ENCODE assay signal across 27 mouse cellular contexts in genomic region chr19:45740233-45740632, GRCm38 (mm10). TPM values are rescaled to one million over a fixed set of nuclear protein-coding genes. Genes with fewer than 3 reads are reported as not detected.
DNase-seq lines count a peak whose midpoint lies in the region; ATAC-seq lines count a peak whose summit lies in the region.
"Had no signal": no experiment of that assay in that cellular context is flagged by ENCODE, and none has a peak within 500 bp of the region (broad histone marks: within the 10 kb centered on the region; RNA-seq: fewer than 3 reads in every experiment).

No protein-coding gene starts in this region.

- DNase-seq in forebrain, embryonic 11.5 days (ENCODE audit: low spot score), result no peak
- no peak for DNase-seq in kidney, adult 18-20 months
- DNase-seq in embryonic facial prominence, embryonic 10.5 days (ENCODE audit: low spot score), result no peak
- DNase-seq in limb, embryonic 10.5 days (ENCODE audit: low spot score), result no peak
- DNase-seq in frontal cortex, postnatal 36 days (ENCODE audit: low spot score in 2 of 2), result no peak
- no peak for DNase-seq in retina, postnatal 1 day
- DNase-seq: adrenal gland, postnatal 10 days; adrenal gland, postnatal 36 days; B cell, adult 2 months; cerebellum, adult 18-20 months; cerebellum, adult 9-10 months; cerebellum, postnatal 14 days; gastrocnemius, adult 2 months; gastrocnemius, postnatal 14 days; heart, adult 11 months had no signal

- WGBS in forebrain, embryonic 12.5 days, result 1% methylated on average over 13 of the region's 13 CpGs
- 2% methylated on average over 13 of the region's 13 CpGs for WGBS in forebrain, embryonic 11.5 days
- WGBS in kidney, embryonic 16.5 days, result 7% methylated on average over 13 of the region's 13 CpGs
- WGBS in embryonic facial prominence, embryonic 10.5 days, result 4% methylated on average over 13 of the region's 13 CpGs
- WGBS in limb, embryonic 10.5 days, result 11% methylated on average over 13 of the region's 13 CpGs

- no peaks in the 10 kb centered on the region for H3K9me3 ChIP-seq in forebrain, embryonic 12.5 days
- H3K9me3 ChIP-seq in forebrain, embryonic 11.5 days (ENCODE audit: control insufficient read depth, low read length), result no peaks in the 10 kb centered on the region
- no peaks in the 10 kb centered on the region for H3K9me3 ChIP-seq in kidney, embryonic 16.5 days (ENCODE audit: low read length)
- H3K9me3 ChIP-seq in embryonic facial prominence, embryonic 10.5 days, result no peaks in the 10 kb centered on the region
- H3K9me3 ChIP-seq in limb, embryonic 10.5 days (replicated peaks), result no peaks in the 10 kb centered on the region
- H3K9me3 ChIP-seq: embryonic facial prominence, embryonic 13.5 days; forebrain, embryonic 15.5 days; hindbrain, embryonic 13.5 days had no signal

- H3K4me1 ChIP-seq in forebrain, embryonic 12.5 days, result peaks cover 41% of the 10 kb centered on the region
- H3K4me1 ChIP-seq in forebrain, embryonic 11.5 days (replicated peaks; ENCODE audit: control insufficient read depth, insufficient read depth, low read length), result peaks cover 17% of the 10 kb centered on the region
- H3K4me1 ChIP-seq in kidney, embryonic 16.5 days (ENCODE audit: insufficient read depth, low read length), result peaks cover 36% of the 10 kb centered on the region
- H3K4me1 ChIP-seq in embryonic facial prominence, embryonic 10.5 days, result peaks cover 68% of the 10 kb centered on the region
- peaks cover 58% of the 10 kb centered on the region for H3K4me1 ChIP-seq in limb, embryonic 10.5 days

- H3K27me3 ChIP-seq in forebrain, embryonic 12.5 days, result peaks cover 98% of the 10 kb centered on the region
- H3K27me3 ChIP-seq in forebrain, embryonic 11.5 days (ENCODE audit: control insufficient read depth, insufficient read depth, low read length), result peaks cover 96% of the 10 kb centered on the region
- H3K27me3 ChIP-seq in kidney, embryonic 16.5 days (ENCODE audit: insufficient read depth, low read length), result peaks cover 92% of the 10 kb centered on the region
- peaks cover 100% of the 10 kb centered on the region for H3K27me3 ChIP-seq in embryonic facial prominence, embryonic 10.5 days (replicated peaks; ENCODE audit: low read depth, poor library complexity, severe bottlenecking)
- H3K27me3 ChIP-seq in limb, embryonic 10.5 days (ENCODE audit: low read depth, poor library complexity, severe bottlenecking), result peaks cover 100% of the 10 kb centered on the region

- no peak overlapping the region for H3K9ac ChIP-seq in forebrain, embryonic 12.5 days
- H3K9ac ChIP-seq in forebrain, embryonic 11.5 days (ENCODE audit: low read length), result no peak overlapping the region
- no peak overlapping the region for H3K9ac ChIP-seq in kidney, embryonic 16.5 days (replicated peaks; ENCODE audit: low read length)
- H3K9ac ChIP-seq: embryonic facial prominence, embryonic 13.5 days; forebrain, embryonic 15.5 days; hindbrain, embryonic 13.5 days had no signal

- no peak for ATAC-seq in forebrain, embryonic 12.5 days (ENCODE audit: low FRiP score)
- ATAC-seq in forebrain, embryonic 11.5 days (replicated peaks; ENCODE audit: low FRiP score), result no peak
- no peak for ATAC-seq in kidney, embryonic 16.5 days (ENCODE audit: low FRiP score, low TSS enrichment)
- ATAC-seq: forebrain, embryonic 15.5 days; hindbrain, embryonic 16.5 days; inflammation-experienced regulatory T-cells, adult 6 months; Patski had no signal

- H3K36me3 ChIP-seq in forebrain, embryonic 12.5 days (replicated peaks), result no peaks in the 10 kb centered on the region
- H3K36me3 ChIP-seq in forebrain, embryonic 11.5 days (ENCODE audit: control insufficient read depth, insufficient read depth, low read length), result no peaks in the 10 kb centered on the region
- no peaks in the 10 kb centered on the region for H3K36me3 ChIP-seq in kidney, embryonic 16.5 days (ENCODE audit: insufficient read depth, low read length)
- H3K36me3 ChIP-seq in embryonic facial prominence, embryonic 10.5 days (replicated peaks), result no peaks in the 10 kb centered on the region
- no peaks in the 10 kb centered on the region for H3K36me3 ChIP-seq in limb, embryonic 10.5 days
- H3K36me3 ChIP-seq: embryonic facial prominence, embryonic 13.5 days; forebrain, embryonic 15.5 days; G1E; hindbrain, embryonic 13.5 days had no signal

- H3K4me2 ChIP-seq in forebrain, embryonic 12.5 days, result no peak overlapping the region
- no peak overlapping the region for H3K4me2 ChIP-seq in forebrain, embryonic 11.5 days (ENCODE audit: low read depth, low read length, severe bottlenecking)
- 0 out of 2 replicates have a peak overlapping the region, but pooled peaks have one; percentile 1 for H3K4me2 ChIP-seq in kidney, embryonic 16.5 days (replicated peaks; ENCODE audit: low read depth, low read length)
- H3K4me2 ChIP-seq: forebrain, embryonic 15.5 days; heart, embryonic 11.5 days; hindbrain, embryonic 13.5 days had no signal

- peak overlapping the region; percentile 10; the same call in 1 of the 2 replicates for H3K4me3 ChIP-seq in forebrain, embryonic 12.5 days (replicated peaks)
- no peak overlapping the region for H3K4me3 ChIP-seq in forebrain, embryonic 11.5 days (ENCODE audit: low read depth, low read length)
- H3K4me3 ChIP-seq in kidney, embryonic 16.5 days (ENCODE audit: low read length), result no peak overlapping the region
- peak overlapping the region; percentile 62 for H3K4me3 ChIP-seq in embryonic facial prominence, embryonic 10.5 days
- H3K4me3 ChIP-seq in limb, embryonic 10.5 days, result peak overlapping the region; percentile 5; the same call in 1 of the 2 replicates
- H3K4me3 ChIP-seq: embryonic facial prominence, embryonic 13.5 days; erythroblast, embryonic 14.5 days; forebrain, embryonic 15.5 days; gastrocnemius, adult 2 months; hindbrain, embryonic 13.5 days had no signal

- no peak overlapping the region for H3K27ac ChIP-seq in forebrain, embryonic 12.5 days
- no peak overlapping the region for H3K27ac ChIP-seq in forebrain, embryonic 11.5 days (ENCODE audit: low read depth, low read length)
- H3K27ac ChIP-seq in kidney, embryonic 16.5 days (ENCODE audit: low read length), result no peak overlapping the region
- H3K27ac ChIP-seq in embryonic facial prominence, embryonic 10.5 days (replicated peaks), result peak overlapping the region; percentile 44; the same call in 1 of the 2 replicates
- no peak overlapping the region for H3K27ac ChIP-seq in limb, embryonic 10.5 days
- H3K27ac ChIP-seq: embryonic facial prominence, embryonic 13.5 days; forebrain, embryonic 15.5 days; gastrocnemius, adult 2 months; hindbrain, embryonic 13.5 days had no signal

RNA-seq across cellular contexts. Expression of gene Fgf8, which starts 2.5 kb away (rescaled TPM):
- 4.6 TPM in 2 replicates for polyA plus RNA-seq in forebrain, embryonic 12.5 days (2016; fragmentation: Nextera tagmentation; extraction: Ambion mirVana)
- polyA plus RNA-seq in forebrain, embryonic 11.5 days (2014; fragmentation: Nextera tagmentation; extraction: Ambion mirVana), result 18.3 and 22.2 TPM in 2 replicates
- 13.0 and 15.5 TPM in 2 replicates for polyA plus RNA-seq in kidney, embryonic 16.5 days (2015; fragmentation: Nextera tagmentation; extraction: Ambion mirVana)
- polyA plus RNA-seq in embryonic facial prominence, embryonic 10.5 days (2016; fragmentation: Nextera tagmentation; extraction: Ambion mirVana), result 36.9 and 43.2 TPM in 2 replicates
- 78.5 and 105 TPM in 2 replicates for polyA plus RNA-seq in limb, embryonic 10.5 days (2016; fragmentation: Nextera tagmentation; extraction: Ambion mirVana)
- polyA plus RNA-seq: erythroblast, embryonic 14.5 days; G1E; heart, postnatal 0 days; inflammation-experienced regulatory T-cells, adult 6 months had no signal

RNA-seq across cellular contexts. Expression of gene Npm3, which starts 9.2 kb away (rescaled TPM):
- 9.0 and 10.7 TPM in 2 replicates for polyA plus RNA-seq in forebrain, embryonic 12.5 days (2016; fragmentation: Nextera tagmentation; extraction: Ambion mirVana)
- polyA plus RNA-seq in forebrain, embryonic 11.5 days (2014; fragmentation: Nextera tagmentation; extraction: Ambion mirVana), result 13.1 and 18.2 TPM in 2 replicates
- 16.3 and 18.1 TPM in 2 replicates for polyA plus RNA-seq in kidney, embryonic 16.5 days (2015; fragmentation: Nextera tagmentation; extraction: Ambion mirVana)
- polyA plus RNA-seq in embryonic facial prominence, embryonic 10.5 days (2016; fragmentation: Nextera tagmentation; extraction: Ambion mirVana), result 12.0 and 12.4 TPM in 2 replicates
- polyA plus RNA-seq in limb, embryonic 10.5 days (2016; fragmentation: Nextera tagmentation; extraction: Ambion mirVana), result 13.3 and 14.9 TPM in 2 replicates

RNA-seq across cellular contexts. Expression of gene Mgea5, which starts 43.4 kb away (rescaled TPM):
- 94.7 and 105 TPM in 2 replicates for polyA plus RNA-seq in forebrain, embryonic 12.5 days (2016; fragmentation: Nextera tagmentation; extraction: Ambion mirVana)
- 83.4 and 88.9 TPM in 2 replicates for polyA plus RNA-seq in forebrain, embryonic 11.5 days (2014; fragmentation: Nextera tagmentation; extraction: Ambion mirVana)
- 42.9 and 52.3 TPM in 2 replicates for polyA plus RNA-seq in kidney, embryonic 16.5 days (2015; fragmentation: Nextera tagmentation; extraction: Ambion mirVana)
- 61.3 and 62.3 TPM in 2 replicates for polyA plus RNA-seq in embryonic facial prominence, embryonic 10.5 days (2016; fragmentation: Nextera tagmentation; extraction: Ambion mirVana)
- 54.2 and 68.9 TPM in 2 replicates for polyA plus RNA-seq in limb, embryonic 10.5 days (2016; fragmentation: Nextera tagmentation; extraction: Ambion mirVana)

Comparison
In these comparisons a context has a peak if more than half of its experiments do, and no peak if none do; other contexts are left out.
1. H3K4me3 ChIP-seq: peak in forebrain, embryonic 12.5 days (single experiment), embryonic facial prominence, embryonic 10.5 days (single experiment) and limb, embryonic 10.5 days (single experiment); none in forebrain, embryonic 11.5 days (single experiment) and kidney, embryonic 16.5 days (single experiment).